Mouse (Mus musculus) midbrain, embryonic 10.5 days (tissue): ENCODE data around the gene Slc25a34. TPM values are rescaled to one million over a fixed set of nuclear protein-coding genes. Genes with fewer than 3 reads are reported as not detected.

Source experiments
- DNase-seq: peaks from one replicate; pipeline ENCODE4 v3.0.0-alpha.2; 2017; ENCODE audit warnings: low spot score
- H3K27ac ChIP-seq: fragments of 300-500 bp; sonication (generic); replicated peaks from 2 replicates; pipeline ENCODE4 v1.5.1; 2016; ENCODE audit warnings: mild to moderate bottlenecking
- H3K27me3 ChIP-seq: fragments of 300-500 bp; sonication (generic); 2 replicates; pipeline ENCODE4 v1.6.1; 2016; ENCODE audit warnings: low read depth, mild to moderate bottlenecking; ENCODE audit not compliant: poor library complexity, severe bottlenecking
- H3K36me3 ChIP-seq: fragments of 300-500 bp; sonication (generic); 2 replicates; pipeline ENCODE4 v1.6.1; 2016; ENCODE audit warnings: mild to moderate bottlenecking, moderate library complexity
- H3K4me1 ChIP-seq: fragments of 300-500 bp; sonication (generic); 2 replicates; pipeline ENCODE4 v1.6.1; 2016
- H3K4me3 ChIP-seq: fragments of 300-500 bp; sonication (generic); 2 replicates; pipeline ENCODE4 v1.5.1; 2016; ENCODE audit warnings: mild to moderate bottlenecking, moderate library complexity
- H3K9me3 ChIP-seq: fragments of 300-500 bp; sonication (generic); replicated peaks from 2 replicates; pipeline ENCODE4 v1.6.1; 2016; ENCODE audit warnings: mild to moderate bottlenecking
- WGBS: fragments of 180-500 bp; shearing (Covaris S2); methylation state at CpG from one replicate; pipeline ENCODE4 v1.1.7; 2016; 5-methylcytosine and 5-hydroxymethylcytosine counted together
- polyA plus RNA-seq: library from polyadenylated mRNA; unstranded; fragments of >200 nt; fragmentation: Nextera tagmentation; extraction: Ambion mirVana; gene quantifications from 2 replicates; pipeline ENCODE4 v1.2.1, GENCODE M21; 2016

Gene Slc25a34
- polyA plus RNA-seq, 1 experiment from 2014 or later = 0.05 TPM

DNA sequence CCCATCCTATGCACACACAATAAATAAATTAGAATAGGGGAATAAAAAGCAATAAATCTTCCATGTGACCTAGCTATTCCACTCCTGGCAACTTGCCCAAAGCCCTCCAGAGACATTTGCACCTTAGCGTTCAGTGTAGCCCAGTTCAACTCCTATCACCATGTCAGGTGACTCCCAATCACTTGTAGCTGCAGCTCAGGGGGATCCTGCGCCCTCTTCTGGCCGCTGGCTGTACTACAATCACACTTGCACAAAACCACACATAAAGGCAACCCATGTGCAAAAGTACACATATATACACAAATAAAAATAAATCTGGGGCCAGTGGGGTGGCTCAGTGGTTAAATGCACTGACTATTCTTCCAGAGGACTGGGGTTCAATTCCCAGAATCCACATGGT is 32.1 kb downstream of the Slc25a34 start:
- H3K27me3 ChIP-seq = no peaks in the 10 kb centered on the region
- H3K36me3 ChIP-seq = no peaks in the 10 kb centered on the region; the same call in 1 of the 2 replicates
- H3K27ac ChIP-seq = no peak overlapping the region
- H3K4me1 ChIP-seq = 0 out of 2 replicates have a peak, but pooled peaks cover 4% of the 10 kb centered on the region
- WGBS = 32% methylated on average over 3 of the region's 3 CpGs
- H3K4me3 ChIP-seq = no peak overlapping the region
- peak; percentile 40 for DNase-seq
- H3K9me3 ChIP-seq = no peaks in the 10 kb centered on the region

DNA sequence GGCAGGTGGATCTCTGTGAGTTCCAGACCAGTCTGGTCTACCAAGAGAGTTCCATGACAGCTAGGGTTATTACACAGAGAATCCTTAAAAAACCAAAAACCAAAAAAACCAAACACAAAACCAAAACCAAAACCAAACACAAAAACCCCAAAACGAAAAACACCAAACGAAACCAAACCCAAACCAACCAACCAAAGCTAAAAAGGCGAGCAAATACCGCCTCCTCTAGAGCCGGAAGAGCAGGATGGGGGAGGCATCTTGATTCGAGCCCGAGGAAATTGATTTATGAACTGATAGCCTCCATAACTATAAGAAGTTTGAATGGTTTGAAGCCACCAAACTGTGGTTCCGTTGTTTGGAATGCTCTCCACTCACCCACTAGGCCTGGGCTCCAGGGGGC is 39.7 kb downstream of the Slc25a34 start:
- WGBS = 93% methylated on average over 8 of the region's 8 CpGs
- no peaks in the 10 kb centered on the region for H3K9me3 ChIP-seq
- no peak overlapping the region for H3K4me3 ChIP-seq
- no peak overlapping the region for H3K27ac ChIP-seq
- no peaks in the 10 kb centered on the region for H3K27me3 ChIP-seq
- no peak for DNase-seq
- H3K4me1 ChIP-seq = no peaks in the 10 kb centered on the region
- H3K36me3 ChIP-seq = peaks cover 3% of the 10 kb centered on the region; the same call in 1 of the 2 replicates

DNA sequence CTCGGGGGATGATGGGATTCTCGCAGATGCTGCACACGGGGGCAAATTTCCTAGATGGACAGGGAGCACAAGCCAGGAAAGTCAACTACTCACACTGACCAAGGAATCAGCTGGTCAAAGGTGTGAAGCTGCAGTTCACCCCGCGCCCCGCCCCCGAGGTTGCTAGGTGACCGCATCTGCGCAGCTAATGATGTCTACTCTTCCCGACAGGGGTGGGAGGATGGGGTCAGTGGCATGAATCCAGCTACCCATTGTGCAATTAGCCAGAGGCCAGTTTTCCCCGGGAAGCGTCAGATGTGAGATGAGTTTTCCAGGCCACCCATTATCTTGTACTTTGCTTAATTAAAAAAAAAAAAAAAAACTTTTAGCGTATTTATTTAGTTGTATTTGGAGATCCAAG is 42.6 kb downstream of the Slc25a34 start:
- Histone ChIP-seq H3K36me3 (peaks cover 8% of the 10 kb centered on the region; the same call in 1 of the 2 replicates), H3K4me1 (no peaks in the 10 kb centered on the region), H3K27ac (no peak overlapping the region), H3K4me3 (no peak overlapping the region), H3K27me3 (no peaks in the 10 kb centered on the region), H3K9me3 (no peaks in the 10 kb centered on the region)
- 89% methylated on average over 13 of the region's 13 CpGs for WGBS
- no peak for DNase-seq

DNA sequence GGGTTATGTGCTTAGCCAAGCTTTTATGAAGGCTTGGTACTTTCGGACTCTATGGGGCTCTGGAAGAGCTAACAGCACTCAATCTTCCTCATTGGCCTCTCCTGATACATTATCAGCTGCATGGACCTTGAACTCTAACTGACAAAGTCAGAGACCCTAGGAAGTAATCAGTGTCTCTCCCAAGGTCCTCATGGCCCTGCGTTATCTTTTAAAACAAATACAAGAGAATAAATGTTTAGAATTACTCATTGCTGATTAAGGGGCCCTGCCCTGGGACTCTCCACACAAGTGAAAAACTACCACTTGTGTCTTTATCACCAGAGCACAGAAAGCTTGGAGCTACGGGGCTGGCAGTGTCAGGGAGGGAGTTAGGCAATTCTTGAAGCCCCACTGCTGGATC is 44.8 kb downstream of the Slc25a34 start:
- WGBS = 87% methylated on average over 3 of the region's 3 CpGs

DNA sequence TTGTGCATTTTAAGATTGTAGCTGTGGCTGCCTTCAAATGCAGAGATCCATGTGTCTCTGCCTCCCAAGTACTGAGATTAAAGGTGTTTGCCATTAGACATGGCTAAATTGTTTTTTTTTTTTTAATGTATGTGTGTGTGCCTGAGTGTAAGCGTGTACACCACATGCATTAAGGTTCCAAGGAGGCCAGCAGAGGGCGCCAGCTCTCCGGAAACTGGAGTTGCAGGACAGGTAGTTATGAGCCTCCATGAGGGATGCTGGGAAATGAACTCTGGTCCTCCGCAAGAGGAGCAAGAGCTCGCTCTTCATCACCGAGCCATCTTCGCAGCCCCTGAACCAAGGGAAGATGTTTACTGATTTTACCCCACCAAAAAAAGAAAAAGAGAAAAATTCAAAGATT is 46.7 kb downstream of the Slc25a34 start:
- Histone ChIP-seq H3K27ac (no peak overlapping the region), H3K4me3 (no peak overlapping the region), H3K4me1 (no peaks in the 10 kb centered on the region), H3K36me3 (peaks cover 8% of the 10 kb centered on the region; the same call in 1 of the 2 replicates), H3K9me3 (no peaks in the 10 kb centered on the region), H3K27me3 (no peaks in the 10 kb centered on the region)
- 95% methylated on average over 7 of the region's 7 CpGs for WGBS
- no peak for DNase-seq

More for the DNA sequence above, 44.8 kb downstream of the Slc25a34 start:
- H3K9me3 ChIP-seq = no peaks in the 10 kb centered on the region
- no peak overlapping the region for H3K4me3 ChIP-seq
- DNase-seq = no peak
- H3K27ac ChIP-seq = no peak overlapping the region
- H3K4me1 ChIP-seq = no peaks in the 10 kb centered on the region
- no peaks in the 10 kb centered on the region for H3K27me3 ChIP-seq
- peaks cover 8% of the 10 kb centered on the region; the same call in 1 of the 2 replicates for H3K36me3 ChIP-seq

DNA sequence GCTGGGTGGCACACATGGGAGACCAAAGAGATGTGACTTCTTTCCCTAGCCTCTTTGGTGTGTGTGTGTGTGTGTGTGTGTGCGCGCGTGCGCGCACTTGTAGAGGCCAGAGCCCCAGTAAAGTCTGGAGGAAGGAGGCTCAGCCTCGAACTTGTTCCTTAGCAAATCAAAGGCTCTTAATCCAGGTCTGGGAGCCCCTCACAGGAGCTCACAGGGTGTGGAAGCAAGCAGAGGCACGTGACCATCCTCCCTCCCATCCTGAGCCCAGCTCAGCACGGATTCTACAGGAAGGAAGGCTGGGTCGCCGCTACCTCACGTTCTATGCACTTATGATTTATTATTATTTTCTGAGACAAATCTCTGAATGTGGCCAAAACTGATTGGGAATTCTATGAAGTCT is 47.2 kb downstream of the Slc25a34 start:
- 87% methylated on average over 11 of the region's 11 CpGs for WGBS
- Histone ChIP-seq H3K36me3 (peaks cover 8% of the 10 kb centered on the region; the same call in 1 of the 2 replicates), H3K4me1 (peaks cover under 1% of the 10 kb centered on the region; the same call in 1 of the 2 replicates), H3K9me3 (no peaks in the 10 kb centered on the region), H3K27ac (no peak overlapping the region), H3K4me3 (no peak overlapping the region), H3K27me3 (no peaks in the 10 kb centered on the region)
- DNase-seq = no peak

DNA sequence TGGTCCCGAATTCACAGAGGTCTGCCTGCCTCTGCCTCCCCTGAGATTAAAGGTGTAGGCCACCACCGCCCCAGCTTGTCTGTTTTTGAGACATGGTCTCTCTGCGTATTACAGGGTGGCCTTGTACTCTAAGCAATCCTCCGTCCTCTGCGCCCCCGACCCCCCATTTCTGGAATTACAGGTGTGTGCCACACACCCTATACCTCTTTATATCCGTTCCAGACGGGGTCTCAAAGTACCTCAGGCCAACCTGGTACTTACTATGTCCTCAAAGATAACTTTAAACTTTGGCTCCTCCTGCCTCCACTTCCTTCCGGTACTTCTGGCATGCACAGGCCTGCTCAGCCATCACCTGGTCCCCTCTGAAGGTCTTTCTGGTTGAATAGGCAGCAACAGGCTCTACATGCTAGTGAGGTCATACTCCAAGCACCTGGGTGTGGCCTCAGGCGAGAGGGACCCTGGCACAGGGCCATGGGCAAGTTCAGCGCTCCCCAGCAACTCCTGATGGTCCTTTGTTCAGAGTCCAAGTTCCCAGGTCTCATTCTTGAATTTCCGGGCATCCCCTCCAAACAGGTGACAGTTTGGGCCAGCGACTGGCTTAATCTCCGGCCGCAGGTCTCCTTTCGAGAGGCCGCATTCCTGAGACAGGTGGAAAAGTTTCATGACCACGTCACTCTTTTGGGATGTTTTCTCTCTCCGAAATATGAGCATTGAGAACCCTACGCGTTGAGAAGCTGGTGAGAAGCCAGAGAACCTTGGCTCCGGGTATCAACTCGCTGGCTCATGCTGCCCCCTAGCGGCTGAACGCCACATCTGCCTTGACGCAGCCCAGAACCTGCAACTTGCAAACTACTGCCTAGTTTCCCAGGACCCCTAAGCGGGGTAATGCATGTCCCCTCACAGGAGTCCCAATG is 48.6 kb downstream of the Slc25a34 start:
- H3K27me3 ChIP-seq = no peaks in the 10 kb centered on the region
- no peaks in the 10 kb centered on the region for H3K9me3 ChIP-seq
- WGBS = 44% methylated on average over 27 of the region's 27 CpGs
- H3K36me3 ChIP-seq = 0 out of 2 replicates have a peak, but pooled peaks cover 5% of the 10 kb centered on the region
- H3K4me3 ChIP-seq = no peak overlapping the region
- no peak overlapping the region for H3K27ac ChIP-seq
- DNase-seq = peak; percentile 84
- H3K4me1 ChIP-seq = peaks cover 2% of the 10 kb centered on the region; the same call in 1 of the 2 replicates

DNA sequence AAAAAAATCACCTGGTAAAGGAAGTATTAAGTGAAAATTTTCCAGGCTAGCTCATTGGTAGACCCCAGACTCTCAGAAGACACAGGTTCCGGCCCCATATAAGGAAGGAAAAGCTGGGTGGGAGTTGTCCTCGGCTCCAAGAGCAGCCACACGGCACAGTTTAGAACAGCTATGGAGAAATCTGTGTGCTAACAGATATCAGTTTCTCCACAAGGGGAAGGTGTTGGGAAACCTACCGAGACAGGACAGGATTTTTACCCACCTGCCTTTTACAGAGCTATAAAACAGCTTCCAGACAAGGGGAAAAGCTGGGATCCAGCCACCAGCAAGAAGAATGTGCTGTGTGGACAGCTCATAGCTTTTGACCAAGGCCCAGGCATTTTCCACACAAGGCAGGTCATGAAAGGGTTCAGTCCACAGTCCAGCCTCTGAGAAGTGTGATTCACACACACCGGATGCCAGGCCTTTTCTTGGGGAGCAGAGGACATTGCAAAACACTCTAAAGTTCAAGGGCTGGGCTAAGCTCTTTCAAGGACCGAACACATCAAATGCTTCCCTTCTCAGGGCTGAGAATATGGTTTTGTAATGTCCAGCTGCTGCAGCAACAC is 50.2 kb downstream of the Slc25a34 start:
- no peak for DNase-seq
- H3K27ac ChIP-seq = no peak overlapping the region
- H3K4me1 ChIP-seq = peaks cover 2% of the 10 kb centered on the region; the same call in 1 of the 2 replicates
- no peaks in the 10 kb centered on the region for H3K9me3 ChIP-seq
- WGBS = 82% methylated on average over 6 of the region's 6 CpGs
- H3K36me3 ChIP-seq = 0 out of 2 replicates have a peak, but pooled peaks cover 5% of the 10 kb centered on the region
- H3K27me3 ChIP-seq = no peaks in the 10 kb centered on the region
- no peak overlapping the region for H3K4me3 ChIP-seq

DNA sequence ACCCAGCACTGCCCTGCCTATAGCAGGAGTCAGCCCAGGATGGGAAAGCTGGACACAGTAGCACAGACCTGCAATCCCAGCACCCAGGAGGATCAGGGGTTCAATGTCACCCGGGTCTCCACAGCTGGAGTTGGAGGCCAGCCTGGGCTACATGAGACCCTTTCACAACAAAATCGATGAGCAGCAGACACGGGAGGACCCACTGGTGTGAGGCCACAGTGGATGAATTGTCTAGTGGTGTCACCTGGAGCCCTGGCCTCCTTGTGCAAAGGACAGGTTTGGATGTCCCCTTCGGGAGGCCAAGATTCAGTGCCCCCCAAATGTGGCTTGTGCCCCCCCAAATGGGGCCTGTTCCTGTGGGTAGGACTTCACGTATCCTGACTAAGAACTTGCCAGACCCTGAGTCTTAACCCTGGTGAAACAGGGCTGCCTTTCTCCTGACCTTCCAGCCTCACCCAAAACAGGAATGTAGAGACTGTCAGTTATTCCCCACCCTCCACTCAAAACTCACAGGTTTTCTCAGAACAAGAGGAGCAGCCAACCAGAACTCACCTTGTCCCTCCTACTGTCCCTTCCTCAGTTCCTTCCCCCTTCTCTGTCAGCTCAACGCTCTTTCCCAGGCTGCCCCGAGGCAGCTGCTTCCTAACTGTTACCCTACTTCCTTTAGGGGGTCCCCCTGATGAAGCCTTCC is 50.8 kb downstream of the Slc25a34 start:
- Histone ChIP-seq H3K27ac (no peak overlapping the region), H3K9me3 (no peaks in the 10 kb centered on the region), H3K27me3 (no peaks in the 10 kb centered on the region), H3K36me3 (0 out of 2 replicates have a peak, but pooled peaks cover 5% of the 10 kb centered on the region), H3K4me1 (peaks cover 2% of the 10 kb centered on the region; the same call in 1 of the 2 replicates), H3K4me3 (no peak overlapping the region)
- WGBS = 77% methylated on average over 7 of the region's 7 CpGs
- no peak for DNase-seq

DNA sequence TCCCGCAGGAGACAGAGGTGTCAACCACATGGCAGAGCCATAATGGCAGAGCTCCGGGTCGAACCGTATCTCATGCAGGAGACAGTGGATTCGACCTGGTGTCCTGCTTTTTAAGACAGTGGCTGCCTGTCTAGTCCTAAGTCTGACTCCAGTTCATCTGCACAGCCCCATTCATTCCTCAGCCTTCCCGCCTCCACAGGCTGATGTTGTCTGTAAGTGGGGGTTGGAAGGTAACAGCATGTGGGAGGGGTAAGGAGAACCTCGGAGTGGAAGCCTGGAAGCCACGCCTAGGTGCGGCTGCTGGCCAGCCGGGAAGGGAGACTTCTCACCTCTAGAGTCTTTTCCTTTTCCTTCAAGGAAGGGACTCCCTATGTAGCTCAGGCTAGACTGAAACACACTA is 51.7 kb downstream of the Slc25a34 start:
- Histone ChIP-seq H3K9me3 (no peaks in the 10 kb centered on the region), H3K4me3 (no peak overlapping the region), H3K27me3 (no peaks in the 10 kb centered on the region), H3K27ac (no peak overlapping the region), H3K36me3 (no peaks in the 10 kb centered on the region), H3K4me1 (peaks cover 2% of the 10 kb centered on the region; the same call in 1 of the 2 replicates)
- no peak for DNase-seq
- WGBS = 74% methylated on average over 10 of the region's 10 CpGs

DNA sequence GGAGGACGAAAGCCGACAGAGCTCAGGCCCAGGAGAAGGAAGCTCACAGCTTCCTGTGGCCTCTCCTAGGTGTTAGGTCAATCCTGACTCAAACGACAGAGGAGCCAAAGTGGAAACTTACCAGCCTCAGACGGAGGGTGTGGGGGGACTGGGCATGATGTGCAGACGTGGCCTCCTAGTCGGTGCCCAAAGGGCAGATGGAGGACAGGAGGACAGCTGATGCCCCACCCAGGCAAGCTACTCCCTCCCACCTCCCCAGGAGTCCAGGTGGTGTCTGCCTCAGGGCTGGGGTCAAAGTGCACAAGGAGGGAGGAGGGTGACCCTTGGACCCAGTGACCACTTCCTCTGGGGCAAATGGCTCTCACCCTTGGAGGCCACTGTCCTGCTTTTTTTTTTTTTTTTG is 52.3 kb downstream of the Slc25a34 start:
- Histone ChIP-seq H3K9me3 (no peaks in the 10 kb centered on the region), H3K4me1 (peaks cover 2% of the 10 kb centered on the region; the same call in 1 of the 2 replicates), H3K4me3 (no peak overlapping the region), H3K27me3 (no peaks in the 10 kb centered on the region), H3K27ac (no peak overlapping the region), H3K36me3 (no peaks in the 10 kb centered on the region)
- no peak for DNase-seq
- 67% methylated on average over 6 of the region's 6 CpGs for WGBS

DNA sequence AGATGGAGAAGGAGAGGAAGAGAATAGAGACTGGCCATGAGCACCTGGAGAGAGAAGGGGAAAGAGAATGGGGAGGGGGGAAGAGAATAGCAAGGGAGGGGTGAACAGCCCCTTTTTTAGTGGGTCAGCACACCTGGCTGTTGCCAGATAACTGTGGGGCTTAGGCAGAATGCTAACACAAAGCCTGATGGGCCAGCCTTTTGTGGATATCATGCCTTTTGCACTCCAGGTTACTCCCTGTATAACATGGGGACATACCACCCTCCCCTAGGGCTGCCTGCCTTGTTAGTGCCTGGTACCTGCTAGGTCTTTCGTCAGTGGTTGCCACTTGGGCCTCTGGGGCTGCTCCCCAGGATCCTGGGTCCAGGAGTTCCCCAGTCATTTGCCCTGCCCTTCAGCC is 52.8 kb downstream of the Slc25a34 start:
- no peak overlapping the region for H3K27ac ChIP-seq
- H3K9me3 ChIP-seq = no peaks in the 10 kb centered on the region
- no peaks in the 10 kb centered on the region for H3K27me3 ChIP-seq
- H3K36me3 ChIP-seq = no peaks in the 10 kb centered on the region
- DNase-seq = no peak
- peaks cover 2% of the 10 kb centered on the region; the same call in 1 of the 2 replicates for H3K4me1 ChIP-seq
- WGBS = 92% methylated on average over 1 of the region's 1 CpGs
- no peak overlapping the region for H3K4me3 ChIP-seq
